Mouse (Mus musculus) bone marrow, adult 2 months (tissue): ENCODE measurements around the gene Tbc1d25. TPM values are rescaled to one million over a fixed set of nuclear protein-coding genes. Genes with fewer than 3 reads are reported as not detected.

Experiments
- H3K27ac ChIP-seq: fragments of 200-500 bp; 2 replicates; pipeline ENCODE4 v1.5.1; 2012; ENCODE audit warnings: low read depth, mild to moderate bottlenecking, control low read depth, inconsistent platforms, low read length; ENCODE audit not compliant: control insufficient read depth, poor library complexity, insufficient read depth
- H3K4me1 ChIP-seq: fragments of 200-500 bp; 2 replicates; pipeline ENCODE4 v1.6.1; 2011; ENCODE audit warnings: low read length; ENCODE audit not compliant: control insufficient read depth, insufficient read depth
- H3K4me3 ChIP-seq: fragments of 200-500 bp; replicated peaks from 2 replicates; pipeline ENCODE3; 2011; ENCODE audit warnings: mild to moderate bottlenecking, low read depth, low read length, control low read depth; ENCODE audit not compliant: control insufficient read depth
- CTCF ChIP-seq: fragments of 200-500 bp; IDR thresholded peaks from 2 replicates; pipeline ENCODE4 v1.5.1; 2011; ENCODE audit warnings: low read length, control low read depth; ENCODE audit not compliant: control insufficient read depth, insufficient read depth
- POLR2A ChIP-seq: fragments of 200-500 bp; IDR thresholded peaks from 2 replicates; pipeline ENCODE4 v1.6.1; 2011; ENCODE audit warnings: low read depth, mild to moderate bottlenecking, control low read depth, low read length, borderline replicate concordance; ENCODE audit not compliant: control insufficient read depth
- WGBS: fragments of 180-500 bp; shearing (Covaris S2); methylation state at CpG from one replicate; pipeline ENCODE4 v1.1.7; 2018; 5-methylcytosine and 5-hydroxymethylcytosine counted together
- polyA plus RNA-seq: library from polyadenylated mRNA; stranded (reverse); fragments of >200 nt; gene quantifications from 2 replicates; pipeline ENCODE4 v1.2.4, GENCODE M21; 2011; ENCODE audit warnings: low replicate concordance; ENCODE audit not compliant: missing spikeins, insufficient read depth, insufficient read length

Tbc1d25 gene
- polyA plus RNA-seq, 1 experiment = 6.6 TPM

DNA sequence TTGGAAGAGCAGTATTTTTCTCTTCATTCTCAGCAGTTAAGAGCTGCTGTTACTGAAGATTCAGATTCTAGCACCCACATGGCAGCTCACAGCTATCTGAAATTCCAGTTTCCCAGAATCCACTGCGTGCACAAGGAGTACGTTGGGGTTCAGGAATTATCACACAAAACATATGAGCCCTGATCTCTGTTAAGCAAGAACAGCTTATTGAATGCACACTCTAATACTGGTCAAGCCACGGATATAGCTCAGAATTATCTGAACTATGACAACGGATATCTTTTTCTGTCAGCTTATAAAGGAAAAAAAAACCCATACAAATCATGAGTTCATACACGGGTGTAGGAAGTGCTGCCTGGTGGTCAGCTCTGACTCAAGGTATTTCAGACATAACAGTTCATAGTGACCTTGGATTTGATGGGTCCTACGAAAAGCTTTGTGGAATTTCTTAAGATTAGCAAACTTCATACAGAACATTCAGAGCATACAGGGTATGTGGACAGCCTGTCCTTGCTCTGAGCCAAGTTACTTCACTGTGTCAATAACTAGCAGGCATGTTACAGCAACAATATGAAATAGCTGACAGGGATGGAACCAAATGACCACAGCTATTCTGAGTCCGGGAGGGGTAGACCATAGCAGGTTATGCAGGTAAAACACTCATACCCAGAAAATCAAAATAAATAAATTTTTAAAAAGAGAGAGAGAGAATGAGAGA lies 35.7 kb upstream of the Tbc1d25 start:
- Histone ChIP-seq H3K4me1 (no peaks in the 10 kb centered on the region), H3K4me3 (no peak overlapping the region), H3K27ac (no peak overlapping the region)
- WGBS = 67% methylated on average over 7 of the region's 7 CpGs
- TF ChIP-seq CTCF (no peak), POLR2A (no peak)

DNA sequence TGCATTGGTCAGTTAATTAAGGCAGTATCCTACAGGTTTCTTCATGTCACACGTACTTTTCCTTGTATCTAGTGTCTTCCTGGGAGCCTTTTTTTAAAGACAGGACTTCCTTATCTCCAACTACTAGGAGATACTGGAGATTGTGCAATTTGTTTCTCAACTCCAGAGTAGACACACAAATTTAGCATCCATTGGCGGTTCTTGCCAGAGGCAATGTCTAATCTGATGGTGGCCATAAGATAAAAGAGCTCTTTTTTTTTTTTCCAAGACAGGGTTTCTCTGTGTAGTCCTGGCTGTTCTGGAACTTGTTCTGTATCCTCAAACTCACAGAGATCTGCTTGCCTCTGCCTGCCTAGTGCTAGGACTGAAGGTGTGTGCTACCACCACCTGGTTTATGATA lies 33.7 kb upstream of the Tbc1d25 start:
- 26% methylated on average over 2 of the region's 2 CpGs for WGBS
- no peak overlapping the region for H3K27ac ChIP-seq
- H3K4me1 ChIP-seq = no peaks in the 10 kb centered on the region
- TF ChIP-seq POLR2A = no peak
- TF ChIP-seq CTCF = no peak
- no peak overlapping the region for H3K4me3 ChIP-seq

- TF ChIP-seq CTCF = no peak
- TF ChIP-seq POLR2A = no peak
- Histone ChIP-seq H3K4me1 (no peaks in the 10 kb centered on the region), H3K27ac (no peak overlapping the region), H3K4me3 (no peak overlapping the region)
- WGBS = 48% methylated on average over 4 of the region's 4 CpGs
Measured at GRCm38 (mm10) chrX:8207224-8207623, 31.2 kb upstream of the Tbc1d25 start.

DNA sequence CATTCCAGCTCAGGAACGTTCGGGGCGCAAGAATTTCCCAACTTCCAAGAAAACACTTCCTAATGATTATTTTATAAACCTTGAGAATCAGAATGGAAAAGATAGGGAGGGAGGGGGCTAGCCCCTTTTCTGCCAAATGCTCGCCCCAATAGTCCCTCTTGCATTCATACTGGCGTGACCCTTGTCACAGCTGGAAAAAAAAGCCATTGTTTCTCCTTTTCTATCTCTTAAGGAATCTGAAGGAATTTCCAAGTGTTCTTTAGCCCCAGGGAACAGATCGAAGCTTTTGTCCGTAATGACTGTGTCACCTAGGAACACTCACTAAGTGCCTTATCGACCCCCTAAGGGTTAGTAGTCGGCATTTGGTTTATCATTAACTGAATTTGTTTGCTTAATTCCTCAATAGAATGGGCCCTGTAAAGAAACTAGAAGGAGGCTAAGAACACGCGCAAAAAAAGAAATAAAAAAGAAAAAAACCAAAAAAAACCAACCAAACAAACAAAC lies 30.8 kb upstream of the Tbc1d25 start:
- H3K4me3 ChIP-seq = peak overlapping the region; percentile 42
- no peak overlapping the region for H3K27ac ChIP-seq
- H3K4me1 ChIP-seq = no peaks in the 10 kb centered on the region
- TF ChIP-seq CTCF (no peak), POLR2A (no peak)
- 20% methylated on average over 11 of the region's 11 CpGs for WGBS

GRCm38 (mm10) chrX:8206015-8206693 lies 30.2 kb upstream of the Tbc1d25 start, which contains the start of gene Porcn:
Porcn (minus strand) TSS chrX:8206525.
- Histone ChIP-seq H3K4me3 (peak within 1 kb of the TSS; percentile 42), H3K27ac (no peak within 1 kb of the TSS), H3K4me1 (no peaks in the 10 kb centered on the region)
- TF ChIP-seq POLR2A (0 out of 2 replicates have a peak, but pooled peaks have one; percentile 17), CTCF (no peak)
- WGBS = 13% methylated on average over 44 of the region's 46 CpGs

GRCm38 (mm10) chrX:8205551-8205950 lies 29.6 kb upstream of the Tbc1d25 start:
- Histone ChIP-seq H3K27ac (no peak overlapping the region), H3K4me1 (no peaks in the 10 kb centered on the region), H3K4me3 (no peak overlapping the region)
- 62% methylated on average over 7 of the region's 7 CpGs for WGBS
- TF ChIP-seq CTCF (no peak), POLR2A (no peak)

GRCm38 (mm10) chrX:8205088-8205487 lies 29.1 kb upstream of the Tbc1d25 start:
- Histone ChIP-seq H3K4me1 (no peaks in the 10 kb centered on the region), H3K27ac (no peak overlapping the region), H3K4me3 (no peak overlapping the region)
- 63% methylated on average over 4 of the region's 4 CpGs for WGBS
- TF ChIP-seq POLR2A = no peak
- TF ChIP-seq CTCF = no peak

- no peak overlapping the region for H3K4me3 ChIP-seq
- TF ChIP-seq CTCF (no peak), POLR2A (no peak)
- WGBS = 78% methylated on average over 10 of the region's 10 CpGs
- no peaks in the 10 kb centered on the region for H3K4me1 ChIP-seq
- H3K27ac ChIP-seq = no peak overlapping the region
Measured at GRCm38 (mm10) chrX:8204076-8204475, 28.1 kb upstream of the Tbc1d25 start.

GRCm38 (mm10) chrX:8203105-8203504 lies 27.1 kb upstream of the Tbc1d25 start:
- TF ChIP-seq CTCF (no peak), POLR2A (no peak)
- H3K27ac ChIP-seq = no peak overlapping the region
- 82% methylated on average over 14 of the region's 14 CpGs for WGBS
- H3K4me1 ChIP-seq = no peaks in the 10 kb centered on the region
- H3K4me3 ChIP-seq = no peak overlapping the region
